Comparison of ENCODE assay signal across 35 mouse cellular contexts in genomic region chr11:109769091-109769490, GRCm38 (mm10). TPM values are rescaled to one million over a fixed set of nuclear protein-coding genes. Genes with fewer than 3 reads are reported as not detected.
DNase-seq lines count a peak whose midpoint lies in the region; ATAC-seq and TF ChIP-seq lines count a peak whose summit lies in the region.
"Had no signal": no experiment of that assay in that cellular context is flagged by ENCODE, and none has a peak within 500 bp of the region (broad histone marks: within the 10 kb centered on the region; RNA-seq: fewer than 3 reads in every experiment).

No protein-coding gene starts in this region.

- no peak overlapping the region for H3K9ac ChIP-seq in heart, adult 2 months (ENCODE audit: low read depth, low read length)
- H3K9ac ChIP-seq in lung, postnatal 0 days (replicated peaks; ENCODE audit: low read depth) = no peak overlapping the region
- no peak overlapping the region for H3K9ac ChIP-seq in stomach, postnatal 0 days (ENCODE audit: low read length)
- H3K9ac ChIP-seq: forebrain, embryonic 13.5 days; hindbrain, embryonic 14.5 days; limb, embryonic 15.5 days; liver, embryonic 15.5 days; midbrain, embryonic 13.5 days; neural tube, embryonic 13.5 days; stomach, embryonic 15.5 days had no signal

- H3K4me2 ChIP-seq in lung, postnatal 0 days (replicated peaks; ENCODE audit: low read depth, low read length) = no peak overlapping the region
- no peak overlapping the region for H3K4me2 ChIP-seq in stomach, postnatal 0 days (replicated peaks; ENCODE audit: low read depth)
- H3K4me2 ChIP-seq: forebrain, embryonic 13.5 days; heart, embryonic 11.5 days; hindbrain, embryonic 14.5 days; limb, embryonic 15.5 days; liver, embryonic 15.5 days; midbrain, embryonic 13.5 days; neural tube, embryonic 13.5 days; stomach, embryonic 15.5 days had no signal

- 65% methylated on average over 5 of the region's 5 CpGs for WGBS in heart, adult 2 months
- WGBS in lung, postnatal 0 days = 57% methylated on average over 5 of the region's 5 CpGs
- WGBS in stomach, postnatal 0 days = 78% methylated on average over 5 of the region's 5 CpGs

- no peak overlapping the region for H3K4me3 ChIP-seq in heart, adult 2 months
- no peak overlapping the region for H3K4me3 ChIP-seq in layer of hippocampus, adult 2 months
- H3K4me3 ChIP-seq in lung, postnatal 0 days (ENCODE audit: low read depth, low read length) = no peak overlapping the region
- no peak overlapping the region for H3K4me3 ChIP-seq in stomach, postnatal 0 days (ENCODE audit: low read depth, low read length)
- H3K4me3 ChIP-seq: forebrain, embryonic 13.5 days; limb, embryonic 10.5 days; limb, embryonic 15.5 days; liver, embryonic 15.5 days; midbrain, embryonic 13.5 days; neural tube, embryonic 13.5 days; stomach, embryonic 15.5 days had no signal

- H3K9me3 ChIP-seq in lung, postnatal 0 days (ENCODE audit: low read length) = no peaks in the 10 kb centered on the region
- H3K9me3 ChIP-seq in stomach, postnatal 0 days (ENCODE audit: control insufficient read depth, low read length) = no peaks in the 10 kb centered on the region
- H3K9me3 ChIP-seq: forebrain, embryonic 13.5 days; limb, embryonic 10.5 days; limb, embryonic 15.5 days; liver, embryonic 15.5 days; midbrain, embryonic 13.5 days; neural tube, embryonic 13.5 days; stomach, embryonic 15.5 days had no signal

- TF ChIP-seq CTCF in heart, adult 2 months (IDR thresholded peaks at IDR 0.05) = 0 out of 2 replicates have a peak, but pooled peaks have one; percentile 4
- TF ChIP-seq CTCF in layer of hippocampus, adult 2 months (conservative IDR thresholded peaks at IDR 0.05) = peak; percentile 44
- peak; percentile 59 for TF ChIP-seq CTCF in lung, postnatal 0 days (IDR thresholded peaks at IDR 0.05)
- TF ChIP-seq CTCF in stomach, postnatal 0 days (IDR thresholded peaks at IDR 0.05; ENCODE audit: low read depth) = peak; percentile 35

- DNase-seq in heart, adult 2 months = no peak
- DNase-seq in heart, postnatal 4 days = no peak
- DNase-seq in layer of hippocampus, adult 2 months (ENCODE audit: low spot score in 2 of 2) = no peak
- DNase-seq in layer of hippocampus, adult 8-10 months (ENCODE audit: low spot score in 2 of 2) = no peak
- DNase-seq in lung, postnatal 0 days (ENCODE audit: low spot score) = peak; percentile 56
- DNase-seq in lung, postnatal 36 days = no peak
- no peak for DNase-seq in stomach, postnatal 0 days (ENCODE audit: low spot score)
- no peak for DNase-seq in thymus, postnatal 0 days (ENCODE audit: low spot score)
- DNase-seq: adrenal gland, postnatal 25 days; cerebellum, adult 11-12 months; cerebellum, adult 9-11 months; gastrocnemius, postnatal 14 days; heart, adult 11 months; heart, postnatal 36 days; kidney, adult 9 months; kidney, postnatal 4 days; layer of hippocampus, adult 9-11 months; thymus, postnatal 25 days had no signal

- no peaks in the 10 kb centered on the region for H3K79me2 ChIP-seq in heart, adult 2 months (replicated peaks; ENCODE audit: control insufficient read depth, insufficient read depth, low read length)

- TF ChIP-seq POLR2A in heart, adult 2 months (IDR thresholded peaks at IDR 0.05; ENCODE audit: insufficient read depth, low read depth, low read length) = no peak

- no peak for TF ChIP-seq EP300 in heart, adult 2 months (IDR thresholded peaks at IDR 0.05; ENCODE audit: insufficient read depth, low read depth, low read length)
- TF ChIP-seq EP300 in lung, postnatal 0 days (IDR thresholded peaks at IDR 0.05) = no peak
- TF ChIP-seq EP300 in stomach, postnatal 0 days (optimal IDR thresholded peaks at IDR 0.05) = no peak

- H3K27me3 ChIP-seq in heart, adult 2 months (ENCODE audit: control insufficient read depth, insufficient read depth, low read length) = no peaks in the 10 kb centered on the region
- H3K27me3 ChIP-seq in lung, postnatal 0 days (replicated peaks; ENCODE audit: insufficient read depth, low read length) = no peaks in the 10 kb centered on the region
- H3K27me3 ChIP-seq in stomach, postnatal 0 days (ENCODE audit: control insufficient read depth, insufficient read depth, low read length) = no peaks in the 10 kb centered on the region
- H3K27me3 ChIP-seq: forebrain, embryonic 13.5 days; limb, embryonic 15.5 days; liver, embryonic 15.5 days; midbrain, embryonic 13.5 days; neural tube, embryonic 13.5 days; stomach, embryonic 15.5 days had no signal

- H3K36me3 ChIP-seq in heart, adult 2 months (ENCODE audit: control insufficient read depth, insufficient read depth, low read length) = no peaks in the 10 kb centered on the region
- no peaks in the 10 kb centered on the region for H3K36me3 ChIP-seq in lung, postnatal 0 days (ENCODE audit: insufficient read depth, low read length)
- H3K36me3 ChIP-seq in stomach, postnatal 0 days (ENCODE audit: control insufficient read depth, insufficient read depth, low read length) = no peaks in the 10 kb centered on the region
- H3K36me3 ChIP-seq: limb, embryonic 10.5 days; limb, embryonic 15.5 days; liver, embryonic 15.5 days; midbrain, embryonic 13.5 days; neural tube, embryonic 13.5 days; stomach, embryonic 15.5 days had no signal

- H3K27ac ChIP-seq in heart, adult 2 months = no peak overlapping the region
- no peak overlapping the region for H3K27ac ChIP-seq in layer of hippocampus, adult 2 months
- no peak overlapping the region for H3K27ac ChIP-seq in lung, postnatal 0 days (ENCODE audit: low read length)
- no peak overlapping the region for H3K27ac ChIP-seq in stomach, postnatal 0 days (replicated peaks)
- H3K27ac ChIP-seq: forebrain, embryonic 13.5 days; hindbrain, embryonic 14.5 days; limb, embryonic 10.5 days; limb, embryonic 15.5 days; liver, embryonic 15.5 days; macrophage; midbrain, embryonic 13.5 days; neural tube, embryonic 13.5 days; stomach, embryonic 15.5 days had no signal

- H3K4me1 ChIP-seq in heart, adult 2 months (ENCODE audit: control insufficient read depth, insufficient read depth, low read length) = no peaks in the 10 kb centered on the region
- no peaks in the 10 kb centered on the region for H3K4me1 ChIP-seq in lung, postnatal 0 days (ENCODE audit: insufficient read depth, low read depth, low read length)
- no peaks in the 10 kb centered on the region for H3K4me1 ChIP-seq in stomach, postnatal 0 days (replicated peaks; ENCODE audit: control insufficient read depth, insufficient read depth)
- H3K4me1 ChIP-seq: forebrain, embryonic 13.5 days; limb, embryonic 10.5 days; limb, embryonic 15.5 days; liver, embryonic 15.5 days; midbrain, embryonic 13.5 days; neural tube, embryonic 13.5 days; stomach, embryonic 15.5 days had no signal

- intact Hi-C loops in heart, adult 2 months (cut with DNase I) = no loop called here

- ATAC-seq in lung, postnatal 0 days = 0 out of 2 replicates have a peak, but pooled peaks have one; percentile 35
- ATAC-seq in stomach, postnatal 0 days (ENCODE audit: low FRiP score, low TSS enrichment) = no peak
- ATAC-seq: forebrain, embryonic 13.5 days; inflammation-experienced regulatory T-cells, adult 6 months; midbrain, embryonic 13.5 days had no signal

RNA-seq across cellular contexts. Expression of gene Fam20a, which starts 47.0 kb away (rescaled TPM):
- 1 to 10 TPM; 5.8 to 6.3 TPM for total RNA-seq in heart, adult 2 months (2021)
- 6.1 and 7.9 TPM in 2 replicates for polyA plus RNA-seq in heart, adult 2 months (2012; rRNA removed)
- total RNA-seq in heart, postnatal 4 days (2021) = 1 to 10 TPM; 5.1 to 5.8 TPM
- 10 to 100 TPM; 13.6 to 16.1 TPM for total RNA-seq in layer of hippocampus, adult 2 months (2021)
- 10 to 100 TPM; 12.3 to 14.9 (median 13.1) TPM for total RNA-seq in layer of hippocampus, adult 8-10 months (2022)
- 8.4 and 12.5 TPM in 2 replicates for polyA plus RNA-seq in lung, postnatal 0 days (2015; fragmentation: Nextera tagmentation; extraction: Ambion mirVana)
- polyA plus RNA-seq in stomach, postnatal 0 days (2015; fragmentation: Nextera tagmentation; extraction: Ambion mirVana) = 3.9 and 4.8 TPM in 2 replicates
- polyA plus RNA-seq in thymus, postnatal 0 days (2015; fragmentation: Nextera tagmentation; extraction: Ambion mirVana) = 1.8 and 2.3 TPM in 2 replicates
- polyA plus RNA-seq: macrophage had no signal

RNA-seq across cellular contexts. Expression of gene 1700012B07Rik, which starts 58.8 kb away (rescaled TPM):
- not detected for total RNA-seq in heart, adult 2 months (2021)
- not detected in 2 replicates for polyA plus RNA-seq in heart, adult 2 months (2012; rRNA removed)
- not detected for total RNA-seq in heart, postnatal 4 days (2021)
- total RNA-seq in layer of hippocampus, adult 2 months (2021) = not detected
- total RNA-seq in layer of hippocampus, adult 8-10 months (2022) = not detected
- 0.15 TPM in 1 of 2 replicates, not detected in the other for polyA plus RNA-seq in lung, postnatal 0 days (2015; fragmentation: Nextera tagmentation; extraction: Ambion mirVana)
- not detected in 2 replicates for polyA plus RNA-seq in stomach, postnatal 0 days (2015; fragmentation: Nextera tagmentation; extraction: Ambion mirVana)
- polyA plus RNA-seq in thymus, postnatal 0 days (2015; fragmentation: Nextera tagmentation; extraction: Ambion mirVana) = 1.2 and 1.3 TPM in 2 replicates
- total RNA-seq: adrenal gland, adult 18-20 months; adrenal gland, postnatal 25 days; gastrocnemius, postnatal 14 days; heart, postnatal 36 days; left cerebral cortex, postnatal 10 days; megakaryocyte-erythroid progenitor cell, adult 5-6 weeks had no signal
- polyA plus RNA-seq: embryonic facial prominence, embryonic 11.5 days; forebrain, embryonic 13.5 days; heart, embryonic 11.5 days; heart, embryonic 16.5 days; hindbrain, embryonic 14.5 days; limb, embryonic 10.5 days; limb, embryonic 15.5 days; liver, embryonic 15.5 days; macrophage; midbrain, embryonic 13.5 days; neural tube, embryonic 13.5 days; small intestine, adult 2 months; stomach, embryonic 15.5 days had no signal

Comparison
In these comparisons a context has a peak if more than half of its experiments do, and no peak if none do; other contexts are left out.
1. CTCF ChIP-seq: peak in every context shown above with its lines; median percentile 59 in lung, postnatal 0 days; 44 in layer of hippocampus, adult 2 months; 35 in stomach, postnatal 0 days; 4 in heart, adult 2 months.